ENCODE assay signal across 8 mouse cellular contexts in genomic region chr1:127765468-127765867, GRCm38 (mm10). TPM values are rescaled to one million over a fixed set of nuclear protein-coding genes. Genes with fewer than 3 reads are reported as not detected.
DNase-seq lines count a peak whose midpoint lies in the region; TF ChIP-seq lines count a peak whose summit lies in the region.

No protein-coding gene starts in this region.

- H3K9ac ChIP-seq in liver, adult 2 months (ENCODE audit: low read depth, low read length), result no peak overlapping the region

- no peak for TF ChIP-seq POLR2A in liver, adult 2 months (IDR thresholded peaks at IDR 0.05; ENCODE audit: extremely low read depth, insufficient read depth, low read length)

- no peaks in the 10 kb centered on the region for H3K79me2 ChIP-seq in liver, adult 2 months (ENCODE audit: control insufficient read depth, insufficient read depth, low read length)

- peaks cover 3% of the 10 kb centered on the region; the same call in 1 of the 2 replicates for H3K36me3 ChIP-seq in liver, adult 2 months (ENCODE audit: control insufficient read depth, insufficient read depth, low read length)

- no peaks in the 10 kb centered on the region for H3K4me1 ChIP-seq in liver, adult 2 months (ENCODE audit: control insufficient read depth, insufficient read depth, low read length)

- no peak for TF ChIP-seq CTCF in liver, adult 2 months (IDR thresholded peaks at IDR 0.05; ENCODE audit: low read depth, low read length)

- WGBS in liver, adult 2 months, result 83% methylated on average over 2 of the region's 2 CpGs

- no peaks in the 10 kb centered on the region for H3K27me3 ChIP-seq in liver, adult 2 months (ENCODE audit: control insufficient read depth, insufficient read depth, low read length)

- H3K27ac ChIP-seq in liver, adult 2 months (replicated peaks; ENCODE audit: insufficient read depth, low read depth, low read length), result no peak overlapping the region

- no peak overlapping the region for H3K4me3 ChIP-seq in liver, adult 2 months (ENCODE audit: insufficient read depth, low read depth, low read length)

- peak; percentile 8 to 49 for DNase-seq in cerebellum, postnatal 14 days
- DNase-seq in cerebellum, adult 8-10 months, result no peak
- peak; percentile 48 for DNase-seq in liver, adult 2 months (ENCODE audit: extremely low read depth, low read depth, low spot score)
- no peak for DNase-seq in liver
- DNase-seq in c-Kit-positive CD71-negative TER-119-negative erythroid progenitor cells, embryonic 14.5 days (ENCODE audit: low read depth), result peak; percentile 30
- DNase-seq in mesoderm, embryonic 11.5 days (ENCODE audit: low read depth, low spot score), result peak; percentile 23
- DNase-seq in adrenal gland, postnatal 4 days (ENCODE audit: low spot score in 2 of 2), result no peak
- DNase-seq in testis, postnatal 14 days (ENCODE audit: low spot score), result no peak

RNA-seq across cellular contexts. Expression of gene Ccnt2, which starts 8.5 kb away (rescaled TPM):
- total RNA-seq in liver, adult 2 months (2014; rRNA removed), result 28.8 and 29.9 TPM in 2 replicates
- 5.3 and 9.4 TPM in 2 replicates for polyA plus RNA-seq in liver, adult 2 months (2012; rRNA removed)
- total RNA-seq in adrenal gland, postnatal 4 days (2021), result 10 to 100 TPM; 54.6 to 56.3 TPM

RNA-seq across cellular contexts. Expression of gene Acmsd, which starts 36.3 kb away (rescaled TPM):
- 19.6 and 48.2 TPM in 2 replicates for total RNA-seq in liver, adult 2 months (2014; rRNA removed)
- 5.6 and 6.9 TPM in 2 replicates for polyA plus RNA-seq in liver, adult 2 months (2012; rRNA removed)
- 1 to 10 TPM in 1 of 2 experiments, under 1 TPM in 1; 0.28 to 1.5 TPM for total RNA-seq in adrenal gland, postnatal 4 days (2021)

Comparison
In these comparisons a context has a peak if more than half of its experiments do, and no peak if none do; other contexts are left out.
1. DNase-seq: peak in cerebellum, postnatal 14 days (2 of 2), liver, adult 2 months (single experiment), c-Kit-positive CD71-negative TER-119-negative erythroid progenitor cells, embryonic 14.5 days (single experiment) and mesoderm, embryonic 11.5 days (single experiment); none in cerebellum, adult 8-10 months (single experiment), liver (single experiment), adrenal gland, postnatal 4 days (0 of 2) and testis, postnatal 14 days (single experiment).